Comparison of ENCODE assay signal across 22 mouse cellular contexts in the genomic region with DNA sequence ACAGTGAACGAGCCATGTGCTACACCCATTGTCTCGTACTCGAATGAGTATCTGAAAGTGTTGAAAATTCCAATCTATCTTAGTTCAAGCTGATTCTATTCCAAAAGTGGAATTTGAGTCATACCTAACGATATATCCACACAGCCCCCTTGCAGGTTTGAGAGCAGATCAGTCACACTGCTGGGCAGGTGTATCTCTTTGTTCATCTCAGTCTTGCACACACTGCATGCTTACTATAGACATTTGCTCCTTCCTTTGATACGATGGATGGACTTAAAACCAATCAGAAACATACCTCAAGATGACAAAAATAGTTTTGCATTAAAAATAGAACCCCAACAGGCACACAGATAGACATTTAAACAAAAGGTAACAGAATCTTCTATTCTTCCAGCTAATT.
DNase-seq lines count a peak whose midpoint lies in the region; ATAC-seq and TF ChIP-seq lines count a peak whose summit lies in the region.
"Had no signal": no experiment of that assay in that cellular context is flagged by ENCODE, and none has a peak within 500 bp of the region (broad histone marks: within the 10 kb centered on the region; RNA-seq: fewer than 3 reads in every experiment).

No protein-coding gene starts in this region.

- no peaks in the 10 kb centered on the region for H3K9me3 ChIP-seq in hindbrain, embryonic 15.5 days
- no peaks in the 10 kb centered on the region for H3K9me3 ChIP-seq in hindbrain, embryonic 10.5 days
- H3K9me3 ChIP-seq in forebrain, embryonic 14.5 days (replicated peaks; ENCODE audit: control insufficient read depth, low read length): no peaks in the 10 kb centered on the region; the same call in 1 of the 2 replicates
- no peaks in the 10 kb centered on the region for H3K9me3 ChIP-seq in forebrain, postnatal 0 days (ENCODE audit: low read length)
- H3K9me3 ChIP-seq in midbrain, embryonic 15.5 days: no peaks in the 10 kb centered on the region
- H3K9me3 ChIP-seq: embryonic facial prominence, embryonic 10.5 days; embryonic facial prominence, embryonic 15.5 days; heart, embryonic 10.5 days; heart, embryonic 15.5 days; limb, embryonic 13.5 days; lung, embryonic 15.5 days; neural tube, embryonic 13.5 days had no signal

- H3K9ac ChIP-seq in hindbrain, embryonic 15.5 days: no peak overlapping the region
- no peak overlapping the region for H3K9ac ChIP-seq in forebrain, embryonic 14.5 days (ENCODE audit: low read length)
- no peak overlapping the region for H3K9ac ChIP-seq in forebrain, postnatal 0 days
- no peak overlapping the region for H3K9ac ChIP-seq in midbrain, embryonic 15.5 days
- H3K9ac ChIP-seq: embryonic facial prominence, embryonic 15.5 days; heart, embryonic 15.5 days; limb, embryonic 13.5 days; lung, embryonic 15.5 days; neural tube, embryonic 13.5 days had no signal

- H3K4me3 ChIP-seq in hindbrain, embryonic 15.5 days: no peak overlapping the region
- no peak overlapping the region for H3K4me3 ChIP-seq in hindbrain, embryonic 10.5 days
- no peak overlapping the region for H3K4me3 ChIP-seq in forebrain, embryonic 14.5 days (ENCODE audit: low read depth, low read length)
- no peak overlapping the region for H3K4me3 ChIP-seq in forebrain, postnatal 0 days (ENCODE audit: low read depth, low read length)
- H3K4me3 ChIP-seq in midbrain, embryonic 15.5 days: no peak overlapping the region
- H3K4me3 ChIP-seq: embryonic facial prominence, embryonic 10.5 days; embryonic facial prominence, embryonic 15.5 days; heart, embryonic 10.5 days; heart, embryonic 15.5 days; limb, embryonic 13.5 days; lung, embryonic 15.5 days; neural tube, embryonic 13.5 days had no signal

- ATAC-seq in hindbrain, embryonic 15.5 days (ENCODE audit: low FRiP score, low read depth): no peak
- ATAC-seq in forebrain, embryonic 14.5 days: no peak
- peak; percentile 59 for ATAC-seq in forebrain, postnatal 0 days
- ATAC-seq in midbrain, embryonic 15.5 days (replicated peaks): peak; percentile 70
- ATAC-seq: CD4-positive, CD25-positive, alpha-beta regulatory T cell, adult 4 months had no signal

- WGBS in hindbrain, embryonic 15.5 days: 60% methylated on average over 5 of the region's 5 CpGs
- 79% methylated on average over 5 of the region's 5 CpGs for WGBS in hindbrain, embryonic 10.5 days
- 74% methylated on average over 5 of the region's 5 CpGs for WGBS in forebrain, embryonic 14.5 days
- WGBS in forebrain, postnatal 0 days: 59% methylated on average over 5 of the region's 5 CpGs
- WGBS in midbrain, embryonic 15.5 days: 53% methylated on average over 5 of the region's 5 CpGs

- TF ChIP-seq CTCF in forebrain, postnatal 0 days (IDR thresholded peaks at IDR 0.05; ENCODE audit: low read depth): no peak

- DNase-seq in hindbrain, embryonic 10.5 days (ENCODE audit: low spot score): no peak
- no peak for DNase-seq in forebrain, embryonic 14.5 days (ENCODE audit: low spot score)
- peak; percentile 48 for DNase-seq in forebrain, postnatal 0 days
- DNase-seq in kidney, postnatal 10 days: no peak
- no peak for DNase-seq in cerebellum, postnatal 14 days
- DNase-seq: adrenal gland, postnatal 25 days; gastrocnemius, postnatal 25 days; heart, adult 11 months; kidney, adult 11 months; kidney, postnatal 25 days; thymus, postnatal 14 days had no signal

- peak overlapping the region; percentile 25 for H3K27ac ChIP-seq in hindbrain, embryonic 15.5 days (replicated peaks)
- H3K27ac ChIP-seq in hindbrain, embryonic 10.5 days: no peak overlapping the region
- H3K27ac ChIP-seq in forebrain, embryonic 14.5 days (ENCODE audit: low read depth, low read length): peak overlapping the region; percentile 15
- peak overlapping the region; percentile 69 for H3K27ac ChIP-seq in forebrain, postnatal 0 days (ENCODE audit: low read depth, low read length)
- H3K27ac ChIP-seq in midbrain, embryonic 15.5 days: peak overlapping the region; percentile 80
- H3K27ac ChIP-seq: embryonic facial prominence, embryonic 10.5 days; embryonic facial prominence, embryonic 15.5 days; heart, embryonic 10.5 days; heart, embryonic 15.5 days; limb, embryonic 13.5 days; lung, embryonic 15.5 days; neural tube, embryonic 13.5 days had no signal

- H3K4me2 ChIP-seq in hindbrain, embryonic 15.5 days: no peak overlapping the region
- no peak overlapping the region for H3K4me2 ChIP-seq in forebrain, embryonic 14.5 days (ENCODE audit: low read length)
- no peak overlapping the region for H3K4me2 ChIP-seq in forebrain, postnatal 0 days (ENCODE audit: low read depth)
- no peak overlapping the region for H3K4me2 ChIP-seq in midbrain, embryonic 15.5 days
- H3K4me2 ChIP-seq: embryonic facial prominence, embryonic 15.5 days; heart, embryonic 15.5 days; limb, embryonic 13.5 days; liver, embryonic 11.5 days; lung, embryonic 15.5 days; neural tube, embryonic 13.5 days had no signal

- peaks cover 44% of the 10 kb centered on the region for H3K4me1 ChIP-seq in hindbrain, embryonic 15.5 days (replicated peaks)
- peaks cover 33% of the 10 kb centered on the region for H3K4me1 ChIP-seq in hindbrain, embryonic 10.5 days (replicated peaks)
- peaks cover 20% of the 10 kb centered on the region for H3K4me1 ChIP-seq in forebrain, embryonic 14.5 days (ENCODE audit: control insufficient read depth, insufficient read depth, low read length)
- peaks cover 23% of the 10 kb centered on the region for H3K4me1 ChIP-seq in forebrain, postnatal 0 days (ENCODE audit: insufficient read depth)
- peaks cover 44% of the 10 kb centered on the region for H3K4me1 ChIP-seq in midbrain, embryonic 15.5 days

- no peaks in the 10 kb centered on the region for H3K27me3 ChIP-seq in hindbrain, embryonic 15.5 days
- H3K27me3 ChIP-seq in hindbrain, embryonic 10.5 days (ENCODE audit: insufficient read depth, poor library complexity, severe bottlenecking): no peaks in the 10 kb centered on the region
- no peaks in the 10 kb centered on the region for H3K27me3 ChIP-seq in forebrain, embryonic 14.5 days (replicated peaks; ENCODE audit: control insufficient read depth, insufficient read depth, low read length)
- no peaks in the 10 kb centered on the region for H3K27me3 ChIP-seq in forebrain, postnatal 0 days (ENCODE audit: insufficient read depth, low read length)
- no peaks in the 10 kb centered on the region for H3K27me3 ChIP-seq in midbrain, embryonic 15.5 days (replicated peaks)
- H3K27me3 ChIP-seq: embryonic facial prominence, embryonic 15.5 days; heart, embryonic 15.5 days; limb, embryonic 13.5 days; lung, embryonic 15.5 days; neural tube, embryonic 13.5 days had no signal

- H3K36me3 ChIP-seq in hindbrain, embryonic 15.5 days: no peaks in the 10 kb centered on the region
- H3K36me3 ChIP-seq in hindbrain, embryonic 10.5 days: no peaks in the 10 kb centered on the region
- no peaks in the 10 kb centered on the region for H3K36me3 ChIP-seq in forebrain, embryonic 14.5 days (ENCODE audit: control insufficient read depth, insufficient read depth, low read length)
- H3K36me3 ChIP-seq in forebrain, postnatal 0 days (ENCODE audit: insufficient read depth): no peaks in the 10 kb centered on the region
- no peaks in the 10 kb centered on the region for H3K36me3 ChIP-seq in midbrain, embryonic 15.5 days (replicated peaks)
- H3K36me3 ChIP-seq: embryonic facial prominence, embryonic 10.5 days; embryonic facial prominence, embryonic 15.5 days; heart, embryonic 10.5 days; heart, embryonic 15.5 days; limb, embryonic 13.5 days; lung, embryonic 15.5 days; neural tube, embryonic 13.5 days had no signal

Comparison
In these comparisons a context has a peak if more than half of its experiments do, and no peak if none do; other contexts are left out.
1. ATAC-seq: peak in forebrain, postnatal 0 days (single experiment) and midbrain, embryonic 15.5 days (single experiment); none in hindbrain, embryonic 15.5 days (single experiment) and forebrain, embryonic 14.5 days (single experiment).